Mouse (Mus musculus) erythroblast, adult 5-6 weeks (primary cell): ENCODE data around the gene Gm21913. TPM values are rescaled to one million over a fixed set of nuclear protein-coding genes. Genes with fewer than 3 reads are reported as not detected.
"Not testable (repeated sequence)": the region's sequence is repeated elsewhere in the genome, so short reads cannot be mapped to it uniquely, and the experiment has no call there.

ENCODE experiments used
- ATAC-seq: replicated peaks from 2 replicates; pipeline ENCODE4 v1.8.0; 2016; ENCODE audit warnings: moderate number of reproducible peaks, mild to moderate bottlenecking, moderate TSS enrichment, inconsistent platforms; ENCODE audit not compliant: poor library complexity, low FRiP score, severe bottlenecking
- total RNA-seq, 2 experiments: library from RNA; stranded (forward) in 1 of 2; stranded (reverse) in 1 of 2; fragments of 150-400 nt in 1 of 2; fragments of 200-764, 138-1000 nt in 1 of 2; gene quantifications; 2 replicates each; pipeline versions ENCODE4 v1.2.3 to v1.2.4; 2015 to 2017; ENCODE audit warnings: low replicate concordance in 2 of 2

Gm21913 gene
- not detected in 2 replicates for total RNA-seq (2015; ENCODE audit: low replicate concordance)
- total RNA-seq (2017; ENCODE audit: low replicate concordance): not detected in 2 replicates

DNA sequence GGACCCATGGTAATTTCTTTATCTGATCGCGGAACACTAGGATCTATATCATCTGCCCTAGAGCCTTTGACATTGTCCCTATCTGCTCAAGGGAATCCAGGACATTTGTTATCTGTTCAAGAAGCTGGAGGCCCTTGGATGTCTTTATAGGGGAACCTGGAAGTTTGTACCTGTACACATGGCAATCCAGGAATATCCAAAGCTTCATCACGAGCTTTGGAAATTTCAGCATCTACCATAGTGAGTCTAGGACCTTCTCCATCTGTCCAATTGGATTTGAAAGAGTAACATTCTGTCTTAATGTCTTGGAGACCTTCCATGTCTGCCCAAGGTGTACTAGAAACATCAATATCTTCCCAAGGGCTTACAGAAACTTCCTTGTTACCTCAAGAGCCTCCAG lies at the start of gene Gm21913:
Gene Gm21913 (plus strand): TSS at position 301 of the 400 bp plus-strand sequence.
- ATAC-seq: not testable (repeated sequence)

Other genes starting within 250 kb of the Gm21913 start
- gene Gm29110, start 153.4 kb upstream of the Gm21913 start, total RNA-seq (2015; ENCODE audit: low replicate concordance): not detected in 2 replicates
- gene Gm29110, start 153.4 kb upstream of the Gm21913 start, total RNA-seq (2017; ENCODE audit: low replicate concordance): not detected in 2 replicates